Mouse (Mus musculus) erythroblast, adult 5-6 weeks (primary cell): ENCODE measurements around the gene Thrap3. TPM values are rescaled to one million over a fixed set of nuclear protein-coding genes. Genes with fewer than 3 reads are reported as not detected.

Experiments used
- ATAC-seq: replicated peaks from 2 replicates; pipeline ENCODE4 v1.8.0; 2016; ENCODE audit warnings: moderate number of reproducible peaks, mild to moderate bottlenecking, moderate TSS enrichment, inconsistent platforms; ENCODE audit not compliant: poor library complexity, low FRiP score, severe bottlenecking
- total RNA-seq, 2 experiments: library from RNA; stranded (forward) in 1 of 2; stranded (reverse) in 1 of 2; fragments of 150-400 nt in 1 of 2; fragments of 200-764, 138-1000 nt in 1 of 2; gene quantifications; 2 replicates each; pipeline versions ENCODE4 v1.2.3 to v1.2.4; 2015 to 2017; ENCODE audit warnings: low replicate concordance in 2 of 2

The Thrap3 gene
- total RNA-seq, 2 experiments from 2014 or later = 40.5 to 133 TPM

GRCm38 (mm10) chr4:126149798-126150197 lies 52.8 kb downstream of the Thrap3 start:
- ATAC-seq = no peak

- 0 out of 2 replicates have a peak, but pooled peaks have one; percentile 7 for ATAC-seq
Measured at GRCm38 (mm10) chr4:126149041-126149676, 53.4 kb downstream of the Thrap3 start.

GRCm38 (mm10) chr4:126148161-126148961 lies 54.2 kb downstream of the Thrap3 start:
- ATAC-seq = 0 out of 2 replicates have a peak, but pooled peaks have one; percentile 7

DNA sequence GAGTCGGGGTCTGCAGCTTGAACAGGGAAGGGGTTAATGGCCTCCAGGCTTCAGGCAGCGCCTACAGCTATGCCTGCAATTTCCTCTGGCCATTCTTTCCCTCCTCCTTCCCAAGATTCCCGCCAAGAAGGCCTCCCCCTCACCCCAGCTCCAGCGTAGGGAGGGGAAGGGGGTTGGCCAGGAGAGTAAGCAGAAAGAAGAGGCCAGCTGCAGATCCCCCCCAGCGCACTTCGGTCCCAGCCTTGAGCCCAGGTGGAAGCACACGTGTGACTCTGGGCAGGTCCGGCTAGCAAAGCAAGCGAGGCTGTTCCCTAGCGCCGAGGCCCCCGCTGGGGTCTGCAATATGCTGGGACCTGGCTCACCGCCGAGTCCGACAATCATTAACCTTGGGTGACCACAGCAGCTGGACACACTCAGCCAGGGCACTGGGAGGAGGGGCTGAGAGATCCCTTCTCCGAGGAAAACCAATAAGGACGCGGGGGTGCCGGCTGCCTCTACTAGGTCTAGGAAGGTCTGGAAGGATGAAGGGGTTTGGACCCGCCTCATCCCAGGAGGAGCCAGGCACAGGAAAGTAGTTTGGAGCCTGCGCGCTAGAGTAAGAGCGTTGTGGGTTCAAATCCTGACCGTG lies 54.9 kb downstream of the Thrap3 start, which contains the start of gene Eva1b:
TSS of gene Eva1b (plus strand) at position 212 of the 628 bp plus-strand sequence.
- ATAC-seq = no peak

- no peak for ATAC-seq
Measured at GRCm38 (mm10) chr4:126146974-126147532, 55.5 kb downstream of the Thrap3 start.

GRCm38 (mm10) chr4:126145396-126145795 lies 57.2 kb downstream of the Thrap3 start:
- ATAC-seq = no peak

DNA sequence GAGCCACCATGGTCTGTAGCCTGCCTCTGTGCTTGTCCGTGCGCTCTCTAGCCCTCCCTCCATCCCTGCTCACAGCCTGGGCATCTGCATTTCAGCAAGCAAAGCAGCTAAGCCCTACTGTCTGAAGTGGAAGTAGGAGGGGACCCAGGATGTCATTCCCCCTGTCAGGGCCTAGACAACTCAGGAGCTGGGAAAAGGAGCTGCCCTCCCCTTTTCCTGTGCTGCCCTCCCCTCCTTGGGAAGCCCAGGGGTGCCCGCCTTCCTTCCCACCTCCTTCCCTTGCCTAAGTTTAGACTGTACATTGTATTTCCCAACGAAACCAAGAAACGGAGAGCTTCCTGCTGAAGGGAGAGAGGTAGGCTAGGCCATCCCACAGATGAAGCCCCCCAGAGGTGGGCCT lies 61.5 kb downstream of the Thrap3 start:
- ATAC-seq = no peak

- ATAC-seq = no peak
Measured at GRCm38 (mm10) chr4:126137773-126138172, 64.8 kb downstream of the Thrap3 start.

GRCm38 (mm10) chr4:126134639-126135038 lies 67.9 kb downstream of the Thrap3 start:
- no peak for ATAC-seq

DNA sequence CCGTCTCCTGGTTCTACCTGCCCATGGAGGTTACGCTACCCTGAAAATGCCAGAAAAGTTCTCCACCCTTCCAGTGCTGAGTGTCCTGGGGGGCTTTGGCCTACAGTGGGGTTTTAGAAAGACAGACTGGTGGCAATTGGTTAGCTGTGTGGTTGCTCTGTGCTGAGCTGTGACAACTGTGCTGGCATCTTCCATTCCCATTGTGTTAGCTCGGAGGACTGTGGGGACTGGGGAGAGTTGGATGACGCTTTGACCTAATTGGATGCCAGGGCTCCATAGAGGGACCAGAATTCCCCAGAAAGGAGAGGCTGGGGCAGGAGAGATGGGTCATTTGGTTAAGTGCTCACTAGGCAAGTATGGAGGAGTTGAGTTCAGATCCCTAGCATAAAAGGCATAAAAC lies 68.3 kb downstream of the Thrap3 start:
- no peak for ATAC-seq

DNA sequence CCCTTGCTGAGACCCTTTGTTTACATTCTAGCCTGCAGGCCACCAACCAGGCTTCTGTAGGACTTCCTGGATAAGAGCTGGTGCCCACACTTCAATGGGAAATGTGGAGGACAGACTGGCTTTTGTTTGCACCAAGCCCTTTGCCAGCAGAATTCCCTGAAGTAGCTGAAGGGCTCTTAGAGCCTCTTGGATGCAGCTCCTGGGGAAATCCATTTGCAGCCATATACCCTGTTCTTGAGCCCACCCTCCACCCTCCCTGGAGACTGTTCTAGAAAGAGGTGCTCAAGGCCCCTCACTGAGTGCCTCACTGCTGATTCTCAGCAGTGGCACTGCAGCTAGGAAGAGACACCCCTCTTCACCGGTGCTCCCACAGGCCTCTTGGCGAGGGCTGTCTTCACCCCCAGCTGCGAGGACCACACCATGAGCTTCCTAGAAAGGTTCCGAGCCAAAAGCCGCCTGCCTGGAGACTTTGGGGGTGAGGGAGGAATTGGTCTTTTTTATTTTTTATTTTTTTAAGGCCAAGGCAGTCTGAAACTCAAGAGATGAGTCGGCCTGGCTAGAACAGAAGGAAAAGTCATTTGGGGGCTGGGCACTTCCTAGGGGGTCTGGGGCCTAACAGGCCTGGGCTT lies 69.8 kb downstream of the Thrap3 start:
- no peak for ATAC-seq

GRCm38 (mm10) chr4:126131290-126132121 lies 71.1 kb downstream of the Thrap3 start:
- no peak for ATAC-seq

- ATAC-seq = no peak
Measured at GRCm38 (mm10) chr4:126130502-126130901, 72.1 kb downstream of the Thrap3 start.

DNA sequence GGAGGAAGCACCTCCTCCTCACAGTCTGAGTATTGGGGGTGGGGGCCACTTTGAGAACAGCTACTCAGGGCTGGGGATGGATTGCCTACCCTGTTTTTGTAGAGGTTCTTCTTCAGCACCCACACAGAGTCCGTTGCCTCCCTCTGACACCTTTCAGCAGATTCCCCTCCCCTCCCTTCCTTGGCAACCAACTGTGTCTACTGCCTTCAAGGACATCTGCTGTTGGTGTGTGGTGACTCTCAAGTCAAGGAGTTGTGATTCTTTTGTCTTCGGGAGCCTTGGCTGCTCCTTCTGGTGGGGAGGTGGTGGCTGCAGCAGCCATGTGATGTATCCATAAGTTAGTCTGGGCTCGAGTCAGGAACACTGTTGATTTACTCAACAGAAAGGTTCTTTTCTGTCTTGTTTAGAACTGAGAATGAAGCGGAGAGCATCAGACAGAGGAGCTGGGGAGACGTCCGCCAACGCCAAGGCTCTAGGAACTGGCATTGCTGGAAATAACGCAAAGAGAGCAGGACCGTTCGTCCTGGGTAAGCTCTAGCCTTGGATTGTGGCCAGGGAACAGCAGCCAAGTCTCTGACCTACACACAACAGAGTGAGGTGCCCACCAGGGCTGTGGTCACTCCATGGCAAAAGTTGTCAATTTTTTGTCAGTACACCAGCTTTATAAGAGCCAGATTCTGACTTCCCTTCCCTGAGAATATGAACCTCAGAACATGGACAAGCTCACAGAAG lies 79.1 kb downstream of the Thrap3 start:
- no peak for ATAC-seq

- no peak for ATAC-seq
Measured at GRCm38 (mm10) chr4:126120506-126120905, 82.1 kb downstream of the Thrap3 start.

DNA sequence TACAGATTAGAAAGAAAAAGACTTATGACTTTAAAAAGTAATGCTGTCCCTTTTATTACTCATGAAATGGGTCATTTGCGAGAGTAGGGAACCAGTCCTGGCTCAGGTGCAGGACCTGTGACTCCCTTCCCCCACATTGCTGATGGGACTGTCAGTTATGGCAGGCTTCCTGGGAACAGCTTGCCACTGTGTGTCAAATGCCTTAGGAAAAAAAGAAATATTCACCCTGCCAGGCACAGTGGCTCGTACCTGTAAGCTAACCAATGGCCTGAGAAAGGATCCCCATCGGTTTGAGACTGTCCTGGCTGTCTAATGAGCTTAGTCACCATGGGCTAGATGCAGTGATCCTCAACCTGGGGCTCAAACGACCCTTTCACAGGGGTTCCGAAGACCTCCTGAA lies 82.5 kb downstream of the Thrap3 start:
- ATAC-seq = no peak

DNA sequence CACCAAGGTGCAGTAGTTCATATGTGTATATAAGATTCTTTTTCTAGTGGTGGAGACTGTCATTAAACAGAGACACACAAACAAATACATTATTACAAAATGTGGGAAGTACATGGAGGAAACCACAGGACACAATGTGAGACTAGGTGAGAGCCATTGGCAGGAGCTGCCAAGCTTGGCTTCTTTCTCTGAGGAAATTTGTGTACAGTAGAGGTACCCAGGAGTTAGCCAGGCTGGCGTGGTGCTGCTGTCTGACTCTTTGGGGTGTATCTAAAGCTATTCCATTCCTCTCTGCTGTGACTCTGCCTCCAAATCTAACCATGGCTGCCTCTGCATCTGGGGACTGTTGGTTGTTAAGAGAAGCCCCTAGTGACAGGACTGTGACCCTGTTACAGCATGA lies 83.5 kb downstream of the Thrap3 start:
- no peak for ATAC-seq

GRCm38 (mm10) chr4:126118651-126119050 lies 83.9 kb downstream of the Thrap3 start:
- ATAC-seq = no peak
